Mouse (Mus musculus) adrenal gland, postnatal 36 days (tissue): ENCODE results near the gene Pnkd. TPM values are rescaled to one million over a fixed set of nuclear protein-coding genes. Genes with fewer than 3 reads are reported as not detected.
A peak's percentile ranks its signal among the peaks of the same experiment; 100 is the strongest.
"Not testable (repeated sequence)": the region's sequence is repeated elsewhere in the genome, so short reads cannot be mapped to it uniquely, and the experiment has no call there.

Experiments
- DNase-seq, 2 experiments: peaks; one replicate each; pipeline ENCODE4 v3.0.0; 2021; ENCODE audit warnings: mixed read lengths in 1 of 2
- microRNA-seq: library from miRNA; unstranded; fragments of <30 nt; microRNA quantifications from one replicate; pipeline ENCODE4 v1.2.0, GENCODE M21; 2021
- total RNA-seq, 2 experiments: library from RNA; stranded (reverse); gene quantifications; 2 replicates each; pipeline ENCODE4 v1.2.3; 2021

Gene Pnkd
- total RNA-seq, 2 experiments from 2014 or later, result 72.5 to 80.8 TPM

- peak; percentile 72 to 77 for DNase-seq
Measured at GRCm38 (mm10) chr1:74390287-74390906, 105.7 kb downstream of the Pnkd start.

DNA sequence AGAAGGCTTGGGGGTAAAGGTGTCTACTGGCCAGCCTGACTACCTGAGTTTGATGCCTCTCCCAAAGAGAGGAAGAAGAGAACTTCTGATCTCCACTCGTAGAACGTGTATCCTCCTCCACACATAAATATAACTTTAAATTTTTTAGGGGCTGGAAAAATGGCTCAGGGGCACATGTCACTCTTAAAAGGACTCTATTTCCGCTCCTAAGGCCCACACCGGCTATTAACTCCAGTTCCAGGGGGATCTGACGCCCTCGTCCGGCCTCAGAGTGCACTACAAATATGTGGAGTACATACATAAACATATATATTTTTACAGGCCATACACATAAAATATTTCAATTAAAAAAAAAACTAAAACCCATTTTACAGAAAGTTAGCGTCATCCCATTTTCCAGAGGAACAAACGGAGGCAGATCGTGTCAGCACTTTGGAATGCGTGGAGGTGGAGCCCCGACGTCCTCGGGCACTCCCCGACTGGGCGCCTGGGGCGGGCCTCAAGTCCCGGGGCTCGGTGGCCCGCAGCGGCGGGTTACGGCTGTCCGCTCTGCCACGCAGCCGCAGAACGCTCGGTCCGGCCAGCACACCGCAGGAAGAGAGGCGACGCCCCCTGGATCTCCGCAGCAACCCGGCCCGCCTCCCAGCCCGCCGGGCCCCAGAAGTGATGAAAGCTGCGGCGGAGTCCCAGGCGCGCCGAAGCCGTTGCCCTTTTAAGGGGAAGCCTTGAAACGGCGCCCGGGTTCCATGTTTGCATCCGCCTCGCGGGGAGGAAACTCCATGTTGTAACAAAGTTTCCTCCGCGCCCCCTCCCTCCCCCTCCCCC lies 106.4 kb downstream of the Pnkd start, which contains the start of gene Ctdsp1:
Gene Ctdsp1, plus strand, starts transcription at position 586 of the 825 bp plus-strand sequence.
- DNase-seq, result peak; percentile 99

- DNase-seq, result peak; percentile 88 to 94
Measured at GRCm38 (mm10) chr1:74391844-74392441, 107.2 kb downstream of the Pnkd start.

DNA sequence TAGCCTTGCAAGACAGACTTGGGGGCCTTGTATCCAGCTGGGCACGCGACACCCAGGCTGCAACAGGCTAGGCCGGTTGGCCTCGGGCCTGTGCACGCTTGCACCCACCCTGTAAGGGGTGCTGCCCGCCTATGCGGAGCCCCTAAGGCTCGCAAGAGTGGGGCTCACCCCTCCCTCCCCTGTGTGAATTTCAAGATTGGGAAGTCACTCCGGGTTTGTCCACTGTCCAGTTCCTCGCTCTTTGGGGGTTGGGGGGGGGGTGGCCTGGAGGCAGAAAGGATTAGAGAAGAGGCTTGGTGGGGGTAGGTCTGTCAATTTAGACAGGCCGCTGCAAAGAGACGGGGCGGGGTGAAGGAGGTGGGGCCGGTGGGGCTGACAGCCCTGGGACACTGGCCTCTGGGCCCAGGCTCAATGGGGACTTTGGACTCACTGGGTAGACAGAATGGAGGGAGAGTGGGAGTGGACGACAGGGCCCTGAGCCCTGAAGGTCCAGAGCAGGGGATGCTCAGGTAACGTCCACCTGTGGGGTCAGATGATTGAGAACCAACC lies 107.8 kb downstream of the Pnkd start:
- peak; percentile 40 to 63 for DNase-seq

DNA sequence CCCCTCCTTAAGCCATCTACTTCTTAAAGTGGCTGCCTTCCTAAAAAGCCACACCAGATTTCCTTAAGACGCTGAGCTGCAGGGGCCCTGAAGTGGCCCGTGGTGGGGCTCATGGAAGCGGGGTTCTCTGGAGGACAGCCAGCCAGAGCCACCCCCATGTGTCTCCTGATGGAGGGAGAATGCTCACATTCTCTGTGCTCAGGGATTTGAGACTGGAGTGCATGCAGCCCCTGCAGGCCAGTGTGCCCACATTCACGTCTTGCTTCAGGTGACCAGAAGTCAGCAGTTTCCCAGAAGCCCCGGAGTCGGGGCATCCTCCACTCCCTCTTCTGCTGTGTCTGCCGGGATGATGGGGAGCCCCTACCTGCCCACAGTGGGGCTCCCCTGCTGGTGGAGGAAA lies 108.3 kb downstream of the Pnkd start:
- DNase-seq, result peak in 1 of 2 experiments; percentile 6

GRCm38 (mm10) chr1:74393697-74394096 lies 109.0 kb downstream of the Pnkd start:
- DNase-seq, result no peak

DNA sequence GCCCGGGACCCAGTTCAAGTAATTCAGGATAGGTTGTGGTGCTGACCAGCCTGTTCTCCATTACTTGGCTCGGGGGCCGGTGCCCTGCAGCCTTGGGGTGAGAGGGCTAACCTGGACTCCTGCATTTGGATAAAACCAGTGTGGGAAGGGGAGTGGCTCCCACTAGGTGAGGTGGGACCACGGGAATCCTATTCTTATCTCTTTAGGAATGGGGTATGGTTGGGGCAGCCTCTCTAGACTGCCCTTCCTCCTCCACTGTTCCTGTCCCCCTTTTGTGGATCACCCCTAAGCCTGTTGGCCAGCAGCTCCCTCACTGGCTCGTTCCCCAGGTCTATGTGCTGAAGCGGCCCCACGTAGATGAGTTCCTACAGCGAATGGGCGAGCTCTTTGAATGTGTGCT lies 109.6 kb downstream of the Pnkd start:
- DNase-seq, result no peak

DNA sequence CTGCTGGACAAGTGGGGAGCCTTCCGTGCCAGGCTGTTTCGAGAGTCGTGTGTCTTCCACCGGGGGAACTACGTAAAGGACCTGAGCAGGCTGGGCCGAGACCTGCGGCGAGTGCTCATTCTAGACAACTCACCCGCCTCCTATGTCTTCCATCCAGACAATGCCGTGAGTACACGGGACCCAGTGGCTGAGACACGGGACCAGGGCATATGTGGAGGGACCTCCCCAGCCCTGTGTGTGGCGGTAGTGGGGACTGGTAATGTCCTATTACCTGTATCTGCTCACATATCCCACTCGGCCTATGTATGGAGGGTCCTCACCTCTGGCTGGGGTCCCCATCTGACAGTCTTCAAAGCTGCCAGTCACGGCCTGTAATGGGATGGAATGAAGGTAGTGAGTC lies 110.1 kb downstream of the Pnkd start:
- no peak for DNase-seq

DNA sequence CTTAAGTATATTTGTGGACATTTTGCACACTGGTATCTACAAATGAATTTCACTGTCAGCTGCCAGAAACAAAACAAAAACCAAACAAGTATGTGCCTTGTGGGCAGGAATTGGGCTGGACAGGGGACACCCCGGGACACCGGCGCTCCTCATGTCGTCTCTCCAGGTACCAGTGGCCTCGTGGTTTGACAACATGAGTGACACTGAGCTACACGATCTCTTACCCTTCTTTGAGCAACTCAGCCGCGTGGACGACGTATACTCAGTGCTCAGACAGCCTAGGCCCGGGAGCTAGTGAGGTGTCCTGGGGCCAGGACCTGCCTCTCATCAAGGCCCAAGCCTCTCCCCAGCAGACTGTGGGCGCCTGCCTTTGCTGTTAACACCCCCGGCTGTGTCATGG lies 110.6 kb downstream of the Pnkd start:
- DNase-seq, result no peak

GRCm38 (mm10) chr1:74396456-74397222 lies 111.9 kb downstream of the Pnkd start:
- not testable (repeated sequence) for DNase-seq

DNA sequence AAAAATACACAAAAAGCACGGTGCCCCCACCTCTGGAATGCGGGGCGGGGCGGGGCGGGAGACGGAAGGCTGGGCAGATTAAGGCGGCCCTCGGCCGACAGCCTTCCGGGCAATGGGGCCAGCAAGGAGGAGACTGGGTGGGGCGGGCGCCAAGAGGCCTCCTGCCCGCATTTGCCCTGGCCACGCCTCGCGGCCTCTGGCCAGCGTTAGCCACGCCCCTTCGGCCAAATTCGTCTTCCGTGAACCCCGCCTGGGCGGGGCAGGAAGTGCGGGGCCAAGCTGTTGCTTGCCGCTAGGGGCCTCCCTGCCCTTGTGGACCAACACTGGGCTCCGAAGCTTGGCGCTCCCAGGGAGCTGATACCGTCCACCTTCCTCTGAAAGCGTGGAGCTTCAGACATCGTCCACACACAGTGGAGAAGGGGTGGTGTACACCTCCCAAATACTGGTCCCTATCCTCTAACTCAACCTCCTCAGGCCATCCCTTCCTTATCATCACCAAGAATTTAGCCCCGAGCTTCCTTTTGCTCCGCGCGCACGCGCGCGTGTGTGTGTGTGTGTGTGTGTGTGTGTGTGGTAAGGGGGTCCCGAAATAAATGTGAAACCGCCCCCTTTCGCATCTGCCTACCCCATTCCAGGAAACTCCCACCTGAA lies 112.7 kb downstream of the Pnkd start:
- peak; percentile 100 for DNase-seq

GRCm38 (mm10) chr1:74397919-74398451 lies 113.3 kb downstream of the Pnkd start:
- DNase-seq, result peak; percentile 78 to 83

GRCm38 (mm10) chr1:74400531-74400930 lies 115.8 kb downstream of the Pnkd start:
- no peak for DNase-seq

GRCm38 (mm10) chr1:74401015-74401702 lies 116.4 kb downstream of the Pnkd start:
- no peak for DNase-seq

Small RNA genes within 50 kb of the gene (microRNA-seq; reads per million reads assigned to microRNA genes)
- gene Mir26b, result 40,580 reads per million, percentile 98 among the genes with 10 or more reads in this experiment

Other genes starting within 250 kb of the Pnkd start
- 100 to 1,000 TPM; 404 to 411 TPM for gene Tns1, start 160.5 kb upstream of the Pnkd start, total RNA-seq
- gene Rufy4, start 159.4 kb upstream of the Pnkd start, total RNA-seq, result 1 to 10 TPM; 1.2 to 2.0 TPM
- under 1 TPM in 1 of 2 experiments, not detected in 1; 0.23 TPM for gene Cxcr2, start 130.9 kb upstream of the Pnkd start, total RNA-seq
- not detected for gene Cxcr1, start 90.3 kb upstream of the Pnkd start, total RNA-seq
- 100 to 1,000 TPM; 181 to 203 TPM for gene Arpc2, start 48.8 kb upstream of the Pnkd start, total RNA-seq
- not detected for gene Gpbar1, start 6.4 kb upstream of the Pnkd start, total RNA-seq
- 100 to 1,000 TPM; 174 to 190 TPM for gene Aamp, start 192 bp upstream of the Pnkd start, total RNA-seq
- 100 to 1,000 TPM; 101 to 106 TPM for gene Tmbim1, start 20.7 kb downstream of the Pnkd start, total RNA-seq
- under 1 TPM; 0.23 to 0.26 TPM for gene Catip, start 77.2 kb downstream of the Pnkd start, total RNA-seq
- 10 to 100 TPM in 1 of 2 experiments, 1 to 10 TPM in 1; 7.9 to 13.1 TPM for gene Slc11a1, start 90.3 kb downstream of the Pnkd start, total RNA-seq
- gene Ctdsp1, start 106.6 kb downstream of the Pnkd start, total RNA-seq, result 100 to 1,000 TPM; 128 to 176 TPM
- gene Vil1, start 124.4 kb downstream of the Pnkd start, total RNA-seq, result 1 to 10 TPM; 1.3 to 1.5 TPM
- gene Cnot9, start 221.1 kb downstream of the Pnkd start, total RNA-seq, result 10 to 100 TPM; 27.5 to 30.5 TPM